Mouse (Mus musculus) frontal cortex, adult (tissue): ENCODE measurements around the gene Limd1.

ENCODE experiments used
- ATAC-seq: cut with Nextera tagmentation; 2 replicates; pipeline ENCODE4 v1.9.2; 2017; ENCODE audit warnings: mild to moderate bottlenecking, moderate library complexity, mixed read lengths; ENCODE audit not compliant: low TSS enrichment

The Limd1 gene

DNA sequence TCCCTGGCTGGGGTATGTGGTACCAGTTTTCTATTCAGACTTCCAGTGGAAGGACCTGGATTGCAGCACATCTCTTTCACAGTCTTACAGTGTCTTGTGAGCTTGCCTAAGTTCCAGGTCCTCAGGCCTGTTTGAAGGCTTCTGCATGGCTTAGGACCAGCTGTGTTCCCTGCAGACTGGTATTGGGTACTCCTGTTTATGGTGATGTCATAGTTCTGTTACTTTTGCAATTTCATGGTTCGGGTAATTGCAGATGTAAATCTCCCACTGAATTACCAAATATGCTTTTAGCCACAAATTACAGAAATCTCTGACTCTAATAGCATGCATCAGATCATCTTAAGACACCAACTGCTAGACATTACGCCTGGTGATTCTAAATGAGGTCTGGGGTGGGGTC is 36.6 kb downstream of the Limd1 start:
- ATAC-seq = no peak

DNA sequence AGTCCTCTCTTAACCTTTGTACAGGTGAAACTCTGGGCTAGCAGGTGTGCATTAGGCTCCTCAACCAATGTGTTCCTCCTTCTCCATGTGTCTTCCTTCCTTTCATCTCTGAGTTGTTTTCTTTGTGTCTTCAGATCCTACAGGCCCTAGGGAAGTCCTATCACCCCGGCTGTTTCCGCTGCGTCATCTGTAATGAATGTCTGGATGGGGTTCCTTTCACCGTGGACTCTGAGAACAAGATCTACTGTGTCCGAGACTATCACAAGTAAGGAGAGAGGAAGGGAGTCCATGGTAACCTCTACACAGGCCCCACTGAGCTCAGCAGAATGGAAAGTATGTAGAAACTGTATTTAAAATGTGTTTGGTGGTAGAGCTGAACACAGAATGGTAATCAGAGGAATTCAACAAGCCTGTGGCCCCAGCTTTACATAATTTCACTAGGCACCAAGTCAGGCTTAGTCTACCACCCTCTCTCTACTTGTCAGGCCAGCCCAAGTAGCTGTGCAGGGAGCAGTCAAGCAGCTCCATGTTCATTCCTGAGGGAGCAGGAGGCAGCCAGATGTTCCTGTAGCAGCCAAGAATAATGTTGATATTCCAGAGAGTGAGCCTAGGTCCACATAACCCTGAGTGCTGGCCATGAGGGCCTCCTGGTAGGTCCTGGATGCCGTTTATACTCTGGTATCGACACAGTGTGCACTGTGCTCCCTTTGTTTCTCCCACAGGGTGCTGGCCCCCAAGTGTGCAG is 38.3 kb downstream of the Limd1 start:
- no peak for ATAC-seq

DNA sequence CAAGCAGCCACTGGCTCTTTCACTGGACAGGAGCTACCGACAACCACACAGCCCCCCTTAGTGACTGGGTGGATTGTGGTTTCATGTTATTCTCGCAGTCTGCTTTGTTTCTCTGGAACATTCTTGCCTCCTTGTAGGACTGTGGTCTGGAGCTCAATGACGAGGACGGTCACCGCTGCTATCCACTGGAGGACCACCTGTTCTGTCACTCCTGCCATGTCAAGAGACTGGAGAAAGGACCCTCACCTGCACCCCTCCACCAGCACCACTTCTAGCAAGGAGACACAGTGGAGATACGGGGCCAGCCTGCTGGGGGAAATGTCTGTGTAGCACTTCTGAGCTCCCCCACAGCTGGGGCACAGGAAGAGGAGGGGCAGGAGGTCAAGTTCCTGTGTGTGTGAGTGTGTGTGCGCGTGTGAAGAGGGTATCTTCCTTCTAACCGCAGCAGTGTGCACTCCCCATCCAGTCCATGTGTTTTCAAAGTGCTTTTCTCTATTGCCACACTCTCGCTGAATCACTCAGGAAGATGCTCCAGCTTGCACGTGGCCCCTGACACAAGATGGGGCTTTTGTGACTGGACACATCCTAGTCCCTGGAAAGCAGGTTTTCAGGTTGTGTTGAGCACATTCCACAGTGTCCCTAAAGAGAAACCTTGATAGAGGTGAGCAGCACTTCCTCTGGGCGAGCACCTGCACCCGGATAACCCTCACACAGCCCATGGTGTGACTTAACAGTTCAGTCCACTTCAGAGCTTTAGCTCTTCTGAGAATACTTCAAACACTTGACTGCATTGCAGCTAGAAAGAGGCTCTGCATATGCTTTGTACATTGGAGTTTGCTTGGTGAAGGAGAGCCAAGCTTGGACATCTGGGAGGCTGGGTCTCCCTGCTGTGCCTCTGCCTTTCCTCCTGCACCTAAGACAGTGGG is 40.7 kb downstream of the Limd1 start:
- no peak for ATAC-seq

DNA sequence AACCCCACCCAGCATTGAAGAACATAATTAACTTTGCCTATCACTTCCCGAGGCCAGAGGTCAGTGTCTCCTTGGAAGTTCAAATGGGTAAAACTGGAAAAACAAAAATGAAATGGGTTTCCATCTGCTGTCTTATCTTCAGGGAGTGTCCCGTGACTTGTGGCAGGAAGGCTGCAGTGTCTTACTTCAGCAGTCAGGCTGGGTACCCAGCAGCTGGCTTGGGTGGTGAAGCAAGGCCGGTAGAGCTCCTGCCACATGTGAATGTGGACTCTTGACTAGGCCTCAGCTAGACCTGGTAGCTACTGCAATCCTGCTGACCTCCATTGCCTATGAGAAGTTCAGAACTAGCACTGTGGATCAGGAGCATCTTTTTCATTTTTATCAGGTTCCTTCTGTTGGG is 42.2 kb downstream of the Limd1 start:
- ATAC-seq = no peak

DNA sequence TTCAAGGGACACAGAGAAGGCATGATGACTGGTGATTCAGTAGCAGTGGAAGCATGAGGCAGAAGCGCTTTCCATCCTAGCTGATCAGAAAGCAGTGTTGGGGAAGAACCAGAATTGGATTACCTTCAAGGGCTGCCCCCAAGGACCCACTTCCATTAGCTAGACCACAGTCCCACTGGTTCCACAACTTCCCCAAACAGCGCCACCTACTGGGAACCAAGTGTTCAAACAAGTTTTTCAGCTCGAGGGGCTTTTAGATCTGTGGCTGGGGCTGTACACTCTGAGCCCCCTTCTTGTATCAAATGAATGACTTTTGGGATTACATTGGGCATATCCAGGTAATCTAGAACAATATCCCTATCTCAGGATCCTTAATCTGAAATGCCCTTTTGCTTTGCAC is 45.2 kb downstream of the Limd1 start:
- ATAC-seq = no peak

DNA sequence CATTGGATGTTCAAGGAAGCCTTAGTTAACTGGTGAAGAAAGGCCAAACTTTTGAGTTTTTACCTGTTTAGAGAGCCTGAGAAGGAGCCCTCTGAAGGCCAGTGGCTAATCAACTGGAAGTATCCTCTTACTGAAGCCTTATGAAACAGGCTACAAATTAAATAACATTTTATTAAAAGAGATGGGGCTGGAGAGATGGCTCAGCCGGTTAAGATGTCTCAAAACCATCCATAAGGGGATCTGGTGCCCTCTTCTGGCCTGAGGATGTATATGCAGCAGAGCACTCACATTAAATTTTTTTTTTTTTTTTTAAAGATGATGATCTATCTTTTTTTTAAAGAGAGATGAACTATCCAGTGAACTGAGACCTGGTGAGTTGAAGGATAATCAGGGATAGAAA is 46.6 kb downstream of the Limd1 start:
- no peak for ATAC-seq

DNA sequence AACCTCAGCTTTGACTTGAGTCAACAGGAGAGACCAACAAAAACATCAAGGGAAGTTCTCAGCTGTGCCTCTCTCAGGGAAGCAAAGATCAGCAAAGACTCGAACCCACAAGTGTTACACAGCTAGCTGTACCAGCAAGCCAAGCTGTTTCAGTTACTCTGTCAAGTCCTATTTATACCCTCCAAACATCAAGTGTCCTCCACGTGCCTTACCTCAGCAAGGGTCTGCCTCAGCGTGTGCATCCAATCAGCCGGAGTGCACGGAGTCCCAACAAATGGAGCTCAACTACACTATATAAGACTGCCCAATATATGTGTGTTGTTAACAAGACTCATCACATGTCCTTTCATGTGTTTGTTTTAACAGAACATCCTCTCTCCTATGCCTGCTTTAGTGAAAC is 48.0 kb downstream of the Limd1 start:
- ATAC-seq = no peak

DNA sequence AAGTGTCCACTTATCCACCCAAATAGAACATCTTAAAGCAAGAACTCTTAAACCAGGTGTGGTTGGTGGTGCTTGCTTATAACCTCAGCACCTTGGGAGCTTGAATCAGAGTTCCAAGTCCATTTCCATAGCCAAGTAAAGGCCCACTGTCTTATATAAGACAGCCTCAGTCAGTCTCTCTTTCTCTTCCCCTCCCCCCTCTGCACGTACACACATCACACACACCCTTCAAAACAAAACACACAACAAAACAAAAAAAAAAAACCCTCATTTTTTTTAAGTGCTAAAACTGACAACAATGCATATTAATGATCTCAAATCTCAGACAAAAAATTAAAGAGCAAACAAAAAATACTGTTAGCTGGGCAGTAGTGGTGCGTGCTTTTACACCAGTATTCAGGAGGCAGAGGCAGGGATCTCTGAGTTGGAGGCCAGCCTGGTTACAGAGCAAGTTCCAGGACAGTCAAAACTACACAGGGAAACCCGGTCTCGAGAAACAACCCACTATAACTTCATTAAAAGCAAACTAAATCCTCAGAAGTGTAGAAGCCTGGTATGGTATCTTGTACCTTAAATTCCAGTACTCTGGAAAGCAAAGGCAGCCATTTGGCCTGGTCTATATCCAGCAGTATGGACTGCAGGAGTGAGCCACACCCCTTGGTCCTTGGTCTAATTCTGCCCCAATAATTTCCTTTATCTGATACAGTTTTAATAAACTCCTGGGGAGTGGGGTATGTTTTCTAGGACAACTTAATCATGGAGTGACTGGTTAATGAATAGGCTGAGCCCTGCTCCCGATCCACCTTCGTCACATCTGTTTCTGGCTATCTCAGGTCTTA is 49.8 kb downstream of the Limd1 start:
- ATAC-seq = no peak

DNA sequence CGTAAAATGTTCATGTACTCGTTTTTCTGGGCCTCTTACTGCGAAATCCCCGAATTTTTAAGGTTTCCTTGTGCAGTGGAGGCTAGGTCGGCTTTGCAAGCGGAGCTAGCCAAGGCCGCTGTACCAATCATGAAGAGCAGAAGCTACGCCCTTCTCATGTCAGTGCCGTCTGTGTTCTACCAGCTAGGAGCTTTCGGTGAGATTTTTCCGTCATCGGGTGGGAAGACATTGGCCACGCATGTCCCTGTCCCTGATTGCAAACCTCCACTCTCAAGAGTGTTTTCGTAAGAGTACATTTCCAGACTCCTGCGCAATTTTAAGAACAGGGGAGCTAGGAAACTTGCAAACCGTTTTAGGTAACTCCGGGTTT is 50.4 kb downstream of the Limd1 start:
- ATAC-seq = peak; percentile 51

DNA sequence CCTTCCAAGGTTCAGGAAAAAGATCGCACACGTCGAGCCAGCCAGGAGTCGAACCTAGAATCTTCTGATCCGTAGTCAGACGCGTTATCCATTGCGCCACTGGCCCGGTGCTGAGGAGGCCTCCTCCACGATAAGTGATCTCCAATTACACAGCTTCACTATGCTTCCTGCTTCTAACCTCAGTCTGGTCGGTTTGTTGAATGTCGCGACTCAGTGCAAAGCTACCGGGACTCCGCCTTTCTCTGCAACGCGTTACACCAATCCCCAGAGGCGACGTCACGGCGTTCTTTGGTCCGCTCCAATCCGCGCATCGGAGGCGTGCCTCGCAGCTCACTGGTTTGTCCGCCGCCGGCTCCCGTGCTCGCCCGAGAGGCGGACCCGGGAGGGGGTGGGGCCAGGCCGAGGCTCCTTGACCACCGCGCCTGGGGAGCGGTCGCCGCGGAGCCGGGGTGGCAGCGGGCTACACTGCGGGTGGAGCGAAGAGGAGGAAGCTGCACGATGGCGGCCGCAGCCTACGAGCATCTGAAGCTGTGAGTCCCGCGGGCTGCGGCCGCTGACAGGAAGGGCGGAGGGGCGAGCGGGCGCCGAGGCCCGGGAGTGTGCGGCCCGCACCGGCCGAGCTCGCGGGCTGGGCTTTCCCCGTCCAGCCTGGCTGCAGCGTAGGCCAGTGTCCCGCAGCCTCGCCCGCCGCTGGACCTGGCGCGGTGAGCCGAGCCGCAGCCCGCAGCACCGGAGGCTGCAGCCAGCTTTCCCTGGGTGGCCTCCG is 51.1 kb downstream of the Limd1 start, which contains the start of gene Sacm1l:
TSS of gene Sacm1l (plus strand) at position 368 of the 766 bp plus-strand sequence.
- peak; percentile 95 for ATAC-seq

DNA sequence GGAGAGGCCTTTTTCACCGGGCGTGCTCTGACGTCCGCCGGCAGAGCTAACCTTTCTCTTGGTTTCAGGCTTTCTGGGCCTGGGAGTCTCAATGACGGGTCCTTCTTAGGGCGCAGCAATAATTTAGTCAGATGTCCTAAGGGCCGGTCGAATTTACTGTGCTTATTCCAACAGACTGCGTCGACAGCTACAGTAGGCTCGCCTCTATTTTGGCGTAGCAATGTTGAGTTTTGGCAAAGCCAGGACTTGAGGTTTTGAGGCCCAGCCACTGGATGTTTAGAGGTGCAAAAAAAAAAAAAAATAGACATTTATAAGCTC is 51.6 kb downstream of the Limd1 start:
- ATAC-seq = 0 out of 2 replicates have a peak, but pooled peaks have one; percentile 5

DNA sequence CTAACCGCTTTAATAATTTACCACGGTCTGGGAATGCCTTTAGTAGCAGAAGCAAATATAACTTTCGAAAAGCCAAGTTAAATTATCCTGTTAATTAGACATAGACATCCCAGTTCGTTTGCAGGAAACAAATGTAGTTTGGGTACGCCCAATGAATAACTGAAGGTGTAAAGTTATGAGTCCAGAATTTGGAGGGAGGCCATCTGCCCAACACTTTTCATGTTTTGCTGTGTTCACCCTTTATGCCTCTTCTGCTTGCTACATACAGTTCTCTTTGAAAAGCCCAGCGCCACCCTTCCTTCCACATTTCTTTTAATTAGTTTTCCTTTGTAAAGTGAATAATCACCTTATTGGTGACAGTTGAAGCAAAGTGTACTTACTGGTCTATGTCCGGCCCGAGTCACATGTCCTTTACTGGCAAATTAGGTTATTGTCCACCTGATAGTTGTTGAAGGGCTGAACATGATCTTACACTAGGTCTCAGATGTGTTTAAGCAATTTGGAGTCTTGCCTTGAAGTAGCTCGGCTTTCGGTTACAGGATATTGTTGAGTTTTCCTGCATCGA is 52.1 kb downstream of the Limd1 start:
- ATAC-seq = no peak

DNA sequence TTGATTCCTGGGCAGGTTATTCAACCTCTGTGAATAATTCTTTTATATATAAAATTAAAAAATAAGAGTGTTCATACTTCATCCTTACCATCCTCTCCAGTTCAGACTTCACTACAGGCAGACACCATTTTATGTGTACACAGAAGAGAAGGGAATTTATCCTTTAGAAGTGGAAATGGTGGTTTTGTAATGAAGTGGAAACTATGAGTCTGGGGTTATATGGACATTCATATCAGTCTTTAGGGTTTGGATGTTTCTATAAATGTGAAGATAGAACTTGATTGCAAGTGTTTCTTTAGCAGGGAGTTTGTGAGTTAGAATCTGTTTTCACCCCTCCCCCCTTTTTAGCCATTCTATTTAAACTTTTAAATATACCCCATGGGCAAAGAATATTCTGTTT is 52.7 kb downstream of the Limd1 start:
- no peak for ATAC-seq

DNA sequence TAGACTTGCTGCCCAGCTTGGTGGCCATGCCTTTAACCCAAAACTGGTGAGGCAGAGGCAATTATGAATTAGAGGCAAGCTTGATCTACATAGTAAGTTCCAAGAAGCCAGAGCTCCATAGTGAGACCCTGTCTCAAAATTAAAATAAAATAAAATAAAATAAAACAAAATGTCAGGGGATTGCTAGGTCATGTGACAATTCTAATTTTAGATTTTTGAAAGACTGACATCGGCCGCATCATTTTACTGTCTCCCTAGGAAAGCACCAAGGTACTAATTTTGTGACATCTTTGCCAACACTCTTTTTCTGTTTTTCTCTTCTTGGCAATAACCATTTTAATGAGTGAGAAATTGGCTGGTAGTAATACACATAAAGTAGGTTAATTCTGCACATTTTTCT is 58.1 kb downstream of the Limd1 start:
- no peak for ATAC-seq

DNA sequence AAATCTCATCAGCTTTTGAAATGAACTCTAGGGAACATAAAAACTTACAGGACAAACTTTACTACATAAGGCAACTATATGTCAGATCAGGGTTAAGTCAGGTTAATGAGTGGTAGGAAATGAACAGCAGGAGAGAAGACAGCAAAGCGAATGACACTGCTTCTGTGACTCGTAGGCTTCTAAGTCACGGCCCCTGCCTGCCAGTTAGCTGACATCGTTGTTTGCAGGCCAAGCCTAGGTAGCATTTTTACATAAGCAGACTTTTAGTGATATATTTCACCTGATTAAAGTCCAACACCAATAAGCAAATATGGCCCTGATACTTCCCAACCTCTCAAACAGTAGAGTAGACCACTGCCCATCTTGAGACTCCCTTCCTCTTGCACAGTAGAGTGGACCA is 59.7 kb downstream of the Limd1 start:
- no peak for ATAC-seq

DNA sequence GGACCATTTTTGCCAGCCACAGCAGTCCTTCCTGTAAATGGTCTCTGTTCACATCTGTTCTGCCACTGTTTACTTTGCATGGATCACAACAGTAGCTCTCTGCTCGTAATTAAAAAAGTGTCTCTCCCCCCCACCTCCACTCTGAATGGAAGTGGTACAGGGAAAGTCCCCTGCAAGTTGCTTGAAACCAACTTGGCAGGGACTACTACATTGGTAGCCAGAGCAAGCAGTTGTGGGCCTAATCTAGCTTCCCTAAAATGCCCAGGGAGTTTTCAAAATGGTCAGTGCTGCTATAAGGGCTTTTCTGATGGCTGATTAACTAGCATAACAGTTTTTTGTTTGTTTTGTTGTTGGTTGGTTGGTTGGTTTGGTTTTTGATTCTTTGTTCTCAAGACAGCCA is 60.6 kb downstream of the Limd1 start:
- ATAC-seq = no peak

DNA sequence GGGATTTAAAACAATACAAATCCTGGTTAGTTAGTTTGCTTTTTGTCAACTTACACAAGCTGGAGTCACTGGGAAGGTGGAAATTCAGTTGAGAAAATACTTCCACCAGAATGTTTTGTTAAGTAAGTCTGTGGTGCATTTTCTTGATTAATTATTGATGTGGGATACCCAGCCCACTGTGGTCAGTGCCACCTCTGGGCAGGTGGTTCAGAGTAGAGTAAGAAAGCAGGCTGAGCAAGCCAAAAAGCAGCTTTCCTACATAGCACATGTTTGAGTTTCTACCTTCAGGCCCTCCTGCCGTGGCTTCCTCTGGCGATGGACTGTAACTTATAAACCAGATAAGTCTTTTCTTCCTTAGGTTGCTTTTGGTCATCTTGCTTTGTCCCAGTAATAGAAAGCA is 61.3 kb downstream of the Limd1 start:
- no peak for ATAC-seq

DNA sequence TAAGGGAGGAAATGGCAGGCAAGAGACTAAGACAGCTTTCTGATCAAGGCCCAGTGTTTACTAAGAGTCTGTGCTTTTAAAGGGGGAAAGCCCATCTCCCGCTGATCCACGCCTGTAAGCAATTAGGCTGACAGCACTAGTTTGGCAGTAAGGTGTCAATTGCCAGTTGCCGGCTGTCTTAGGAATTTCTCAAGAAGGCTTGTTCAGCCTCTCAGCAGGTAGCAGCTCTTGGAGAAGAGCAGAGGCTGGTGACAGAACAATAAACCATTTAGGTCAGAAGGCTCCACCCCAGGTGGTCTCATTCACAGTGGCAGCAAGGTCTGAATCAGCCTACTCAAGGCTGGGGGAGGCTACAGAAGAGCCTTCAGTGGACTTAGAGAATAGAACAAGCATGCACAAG is 76.1 kb downstream of the Limd1 start:
- no peak for ATAC-seq
